Mouse (Mus musculus) testis, adult 2 months (tissue): ENCODE results near the gene Dnajb3.

ENCODE experiments used
- CTCF ChIP-seq: fragments of 200-500 bp; IDR thresholded peaks from 2 replicates; pipeline ENCODE4 v1.5.1; 2012; ENCODE audit warnings: low read depth, mild to moderate bottlenecking, inconsistent platforms, low read length, moderate library complexity; ENCODE audit not compliant: control insufficient read depth, insufficient read depth, insufficient replicate concordance
- POLR2A ChIP-seq: fragments of 200-500 bp; IDR thresholded peaks from 2 replicates; pipeline ENCODE4 v1.6.1; 2012; ENCODE audit warnings: low read depth, mild to moderate bottlenecking, inconsistent platforms, low read length, moderate library complexity; ENCODE audit not compliant: control insufficient read depth

DNA sequence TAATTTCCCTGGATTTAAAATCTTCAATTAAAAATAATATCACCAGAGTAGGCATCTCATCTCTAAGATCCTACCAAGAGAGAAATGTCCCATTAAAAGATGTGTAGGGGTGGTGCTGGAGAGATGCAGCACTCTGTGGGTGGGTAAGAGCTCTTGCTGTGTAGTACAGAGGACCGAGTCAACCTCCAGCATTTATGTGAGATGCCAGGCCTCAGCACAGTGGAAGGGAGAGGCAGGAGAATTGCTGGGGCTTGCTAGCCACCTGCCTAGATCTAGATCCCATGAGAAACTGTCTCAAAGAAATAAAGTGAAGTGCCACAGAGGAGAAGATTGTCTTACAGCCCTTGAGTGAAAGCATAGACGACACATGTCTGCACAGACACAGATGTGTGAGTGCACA, 11.0 kb upstream of the Dnajb3 start:
- TF ChIP-seq CTCF (no peak), POLR2A (no peak)
